Mouse (Mus musculus) CD8-positive naive resting alpha-beta T cell, adult 2 months (primary cell): ENCODE data around the gene Sdhaf2.
"Not testable (repeated sequence)": the region's sequence is repeated elsewhere in the genome, so short reads cannot be mapped to it uniquely, and the experiment has no call there.

Experiments used
- DNase-seq, 2 experiments: peaks; one replicate each; pipeline ENCODE4 v3.0.0; 2022; ENCODE audit warnings: low read depth in 2 of 2, low spot score in 2 of 2

Gene Sdhaf2

DNA sequence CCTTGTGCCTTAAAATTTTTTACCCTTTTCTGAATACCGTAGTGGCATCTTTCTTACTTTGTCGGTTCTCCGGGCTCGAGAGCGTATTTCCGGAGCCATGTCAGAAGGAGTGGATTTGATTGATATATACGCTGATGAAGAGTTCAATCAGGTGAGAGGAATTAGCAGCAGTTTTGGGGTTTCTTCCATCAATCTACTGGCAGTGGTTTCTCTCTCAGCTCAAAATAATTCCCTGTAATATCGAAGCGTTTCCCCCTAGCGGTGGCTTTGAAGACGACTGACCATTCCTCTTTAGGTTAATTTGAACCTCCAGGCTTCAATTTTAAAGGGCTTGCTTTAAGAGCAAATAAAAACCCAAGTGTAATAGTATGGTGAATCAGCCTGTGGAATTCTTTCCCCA, at the start of gene Sdhaf2:
Sdhaf2 (minus strand) TSS at position 233 of the 400 bp plus-strand sequence.
- peak; percentile 13 to 39 for DNase-seq

DNA sequence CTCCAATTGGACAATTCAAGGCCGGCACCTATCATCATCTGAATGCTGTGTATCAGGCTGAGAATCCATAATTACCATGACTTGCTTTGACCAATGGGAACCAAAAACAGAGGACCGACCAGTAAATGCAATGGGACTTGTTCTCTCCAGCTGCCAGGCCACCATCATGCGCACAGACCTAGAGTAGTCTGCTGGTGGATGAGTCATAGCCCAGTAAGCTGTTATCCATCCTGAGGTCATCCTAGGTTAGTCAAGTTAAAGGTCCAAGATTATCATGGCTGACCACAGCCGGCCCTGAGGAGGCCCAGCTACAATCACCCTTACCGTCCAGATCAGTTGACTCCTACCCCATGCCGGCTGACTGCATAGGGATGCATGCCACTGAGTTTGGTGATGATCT, 43.7 kb upstream of the Sdhaf2 start:
- DNase-seq: no peak

DNA sequence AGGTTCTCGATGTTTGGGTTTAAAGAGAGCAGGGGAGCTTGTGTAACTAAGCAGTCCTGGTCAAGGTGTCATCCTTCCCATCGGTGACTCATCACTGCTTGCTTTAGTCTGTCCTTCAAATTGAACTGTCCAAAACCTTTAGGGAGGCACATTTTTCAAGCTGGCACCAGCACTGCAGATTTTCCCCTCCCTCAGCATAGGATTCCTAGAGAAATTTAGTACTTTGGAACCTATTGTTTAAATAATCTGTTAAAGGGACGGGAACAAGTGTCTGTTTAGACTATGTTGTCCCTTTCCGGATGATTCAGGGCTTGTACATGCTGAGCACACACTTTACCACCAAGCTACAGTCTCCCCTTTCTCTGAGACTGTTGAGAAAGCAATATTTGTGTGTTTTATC, 39.3 kb upstream of the Sdhaf2 start:
- DNase-seq: no peak

DNA sequence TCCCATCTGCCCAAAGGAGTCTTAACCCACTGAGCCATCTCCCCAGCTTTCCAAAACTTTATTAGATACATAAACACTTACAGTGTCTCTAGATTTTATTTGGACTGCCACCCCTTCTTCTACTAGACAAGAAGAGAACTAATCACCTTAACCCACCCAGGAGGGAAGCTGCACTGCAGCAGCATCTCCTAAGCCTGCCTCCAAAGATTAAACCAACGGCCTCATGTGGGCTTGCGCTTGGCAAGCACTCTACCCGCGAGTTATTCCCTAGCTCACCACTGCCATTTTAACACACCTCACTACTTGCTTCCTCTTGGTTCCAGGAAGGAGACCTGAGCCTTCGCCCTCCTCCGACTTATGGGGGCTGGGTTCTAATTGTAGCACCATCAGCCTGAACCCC, 38.3 kb upstream of the Sdhaf2 start:
- DNase-seq: no peak

DNA sequence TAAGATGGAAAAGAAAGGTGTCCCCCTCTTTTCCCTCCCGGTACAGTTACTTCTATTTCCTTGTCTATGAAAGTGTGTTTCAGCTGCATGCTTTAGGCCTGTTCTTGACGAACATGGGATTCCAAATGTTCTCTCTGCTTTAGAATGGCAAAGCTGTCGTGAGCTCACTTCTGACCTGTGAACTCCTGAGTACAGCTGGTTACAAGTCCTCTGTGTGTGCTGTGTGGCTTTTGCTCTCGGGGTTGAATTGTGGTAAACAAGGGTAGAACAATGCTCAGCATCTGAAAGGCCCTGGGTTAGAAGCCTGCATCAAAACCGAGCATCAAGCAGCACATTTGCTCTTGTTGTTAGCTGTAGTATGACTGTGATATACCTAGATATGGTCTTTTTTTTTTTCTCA, 36.4 kb upstream of the Sdhaf2 start:
- DNase-seq: no peak

DNA sequence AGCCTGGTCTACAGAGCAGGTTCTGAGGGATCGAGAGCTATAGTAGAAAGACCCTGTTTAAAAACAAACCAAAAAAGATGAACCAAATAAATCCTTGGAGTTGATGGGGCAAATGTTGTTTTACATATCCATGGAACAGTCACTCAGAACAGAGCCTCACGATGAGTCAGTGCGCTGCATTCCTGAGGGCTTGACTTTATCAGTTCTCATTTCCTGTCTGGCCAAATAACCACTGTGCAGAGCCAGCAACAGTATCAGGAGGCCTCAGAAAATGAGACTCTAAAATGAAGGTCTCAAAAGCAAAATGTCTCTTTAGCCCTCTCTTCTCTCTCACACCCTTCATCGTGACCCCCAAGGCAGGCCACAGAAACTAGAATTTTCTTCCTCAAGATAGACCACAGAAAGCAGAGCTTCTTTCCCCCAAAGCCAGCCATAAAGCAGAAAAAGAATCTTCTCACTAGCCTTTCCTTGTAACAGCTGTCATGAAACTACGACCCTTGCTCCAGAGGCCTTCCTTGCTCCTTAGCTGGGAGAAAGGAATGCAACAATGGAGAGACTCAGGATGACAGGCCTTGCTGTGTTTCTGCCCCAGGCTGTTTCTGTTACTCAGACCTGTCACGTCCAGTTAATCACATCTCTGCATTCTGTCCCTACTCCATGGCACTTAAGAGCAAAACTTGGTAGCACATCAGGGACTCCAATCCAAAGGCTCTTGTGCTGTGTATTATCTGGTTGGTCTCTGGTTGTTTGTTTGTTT, 35.8 kb upstream of the Sdhaf2 start:
- DNase-seq: no peak

DNA sequence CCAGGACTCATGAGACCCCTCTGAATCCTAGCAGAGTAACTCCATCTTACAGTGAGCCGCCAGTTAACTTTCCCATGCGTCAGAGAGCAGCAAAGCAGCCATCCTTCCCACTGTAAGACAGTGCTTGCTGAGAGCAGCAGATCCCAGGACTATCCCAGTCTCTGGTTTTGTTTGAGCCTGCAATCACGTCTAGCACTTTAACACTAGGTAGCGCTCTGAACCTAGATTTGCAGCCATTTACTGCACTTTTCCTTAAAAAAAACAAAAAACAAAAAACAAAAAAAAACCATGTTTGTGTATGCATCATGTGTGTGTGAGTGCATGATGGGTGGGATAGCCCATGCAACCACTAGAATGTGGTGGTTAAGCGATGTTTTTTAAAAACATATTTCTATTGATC, 34.2 kb upstream of the Sdhaf2 start:
- DNase-seq: no peak

DNA sequence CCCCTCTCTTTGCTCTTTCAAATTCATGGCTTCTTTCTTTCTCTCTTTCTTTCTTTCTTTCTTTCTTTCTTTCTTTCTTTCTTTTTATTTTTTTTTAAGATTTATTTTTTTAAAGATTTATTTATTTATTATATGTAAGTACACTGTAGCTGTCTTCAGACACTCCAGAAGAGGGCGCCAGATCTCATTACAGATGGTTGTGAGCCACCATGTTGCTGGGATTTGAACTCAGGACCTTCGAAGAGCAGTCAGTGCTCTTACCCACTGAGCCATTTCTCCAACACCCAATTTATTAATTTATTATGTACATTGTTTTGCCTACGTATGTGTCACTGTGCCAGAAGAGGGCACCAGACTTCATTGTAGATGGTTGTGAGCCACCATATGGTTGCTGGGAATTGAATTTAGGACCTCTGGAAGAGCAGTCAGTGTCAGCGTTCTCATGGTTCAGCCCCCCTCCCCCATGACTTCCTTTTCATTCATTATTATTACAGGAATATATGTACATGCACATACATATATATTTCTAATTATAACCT, 32.0 kb upstream of the Sdhaf2 start:
- DNase-seq: not testable (repeated sequence)

DNA sequence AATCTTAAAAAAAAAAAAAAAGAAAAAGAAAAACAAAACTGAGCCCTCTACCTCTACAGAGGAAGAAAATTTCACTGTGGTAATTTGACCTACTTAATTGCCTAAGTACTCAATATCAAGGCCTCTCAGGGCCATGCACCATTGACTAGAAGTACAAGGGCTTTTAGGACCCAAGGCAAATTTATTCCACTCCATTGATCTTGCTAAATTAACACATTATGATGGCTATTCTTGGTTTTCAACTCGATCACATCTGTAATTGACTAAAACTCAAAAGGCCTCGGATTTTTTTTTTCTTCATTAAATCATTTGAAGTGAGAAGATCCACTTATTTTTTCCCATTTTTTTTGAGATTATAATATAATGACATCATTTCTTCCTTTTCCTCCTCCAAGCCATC, 31.5 kb upstream of the Sdhaf2 start:
- no peak for DNase-seq

DNA sequence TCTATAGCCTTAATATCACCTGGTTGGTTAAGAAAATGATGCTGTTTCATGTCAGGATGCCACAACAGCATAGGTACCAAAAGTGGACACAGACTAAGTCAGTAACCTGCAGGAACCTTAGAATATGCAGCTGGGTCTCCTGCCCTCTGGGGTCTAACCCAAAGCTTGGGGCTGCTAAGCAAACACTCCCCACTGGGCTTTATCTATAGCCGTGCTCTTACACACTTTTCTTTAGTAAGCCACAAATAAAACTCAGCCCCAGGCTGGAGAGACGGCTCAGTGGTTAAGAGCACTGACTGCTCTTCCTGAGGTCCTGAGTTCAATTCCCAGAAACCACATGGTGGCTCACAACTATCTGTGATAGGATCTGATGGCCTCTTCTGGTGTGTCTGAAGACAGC, 31.1 kb upstream of the Sdhaf2 start:
- DNase-seq: no peak

DNA sequence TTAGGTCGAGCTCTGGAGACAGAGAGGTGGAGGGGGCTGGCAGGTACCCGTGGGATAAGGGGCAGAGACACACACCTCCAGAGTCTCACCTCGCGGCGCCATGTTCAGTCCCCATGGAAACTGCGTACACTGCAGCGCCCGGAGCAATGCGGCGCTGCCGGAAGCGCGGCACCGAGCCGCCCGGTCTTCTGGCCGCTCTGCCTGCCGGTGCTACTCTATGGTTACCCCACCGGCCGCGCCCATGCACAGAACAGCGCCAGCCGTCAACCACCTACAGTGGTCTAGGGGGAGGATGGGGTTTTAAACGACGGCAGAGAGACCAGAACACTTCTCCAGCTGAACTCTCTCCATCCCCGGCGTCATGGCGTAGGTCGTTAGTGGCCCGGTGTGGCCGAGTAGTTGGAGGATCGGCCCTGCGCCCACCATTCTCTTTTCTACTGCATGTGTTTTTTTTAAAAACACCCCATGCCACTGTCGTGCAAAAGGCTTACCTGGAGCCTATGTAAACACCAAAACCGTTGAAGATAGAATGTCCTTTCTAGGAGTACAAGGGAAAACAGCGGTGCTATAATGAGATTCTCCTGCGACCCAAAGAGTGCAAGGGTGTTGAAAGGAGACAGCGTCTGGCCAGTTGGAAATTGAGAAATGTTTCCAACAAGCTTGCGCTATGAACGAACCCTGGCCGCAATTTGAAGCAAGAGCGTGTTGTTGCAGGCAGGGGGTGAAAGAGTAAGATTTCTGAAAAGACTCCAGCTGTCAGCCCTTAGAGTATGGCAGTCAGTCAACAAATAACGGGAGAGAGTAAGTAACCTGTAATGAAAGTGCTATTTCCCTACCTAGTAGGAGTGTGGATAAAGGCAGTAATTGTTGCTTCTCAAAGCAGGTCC, 29.9 kb upstream of the Sdhaf2 start, which contains the start of gene Tmem216:
Tmem216 (minus strand) TSS at position 615 of the 887 bp plus-strand sequence.
- peak; percentile 74 to 80 for DNase-seq

DNA sequence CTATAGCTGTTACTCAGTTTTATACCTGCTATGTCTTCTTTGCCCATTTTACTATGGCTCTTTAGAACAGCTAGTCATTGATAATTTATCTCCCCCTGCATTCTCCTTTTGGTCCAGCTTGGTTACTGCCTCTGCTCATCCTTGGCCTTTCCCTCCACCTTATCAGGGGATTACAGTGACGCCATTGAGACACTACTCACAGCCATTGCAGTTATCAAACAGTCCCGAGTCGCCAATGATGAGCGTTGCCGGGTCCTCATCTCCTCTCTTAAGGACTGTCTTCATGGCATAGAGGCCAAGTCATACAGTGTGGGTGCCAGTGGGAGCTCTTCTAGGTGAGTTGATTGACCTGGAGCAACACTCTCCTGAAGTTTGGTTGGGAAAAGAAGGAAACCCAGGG, 13.5 kb upstream of the Sdhaf2 start:
- DNase-seq: no peak

DNA sequence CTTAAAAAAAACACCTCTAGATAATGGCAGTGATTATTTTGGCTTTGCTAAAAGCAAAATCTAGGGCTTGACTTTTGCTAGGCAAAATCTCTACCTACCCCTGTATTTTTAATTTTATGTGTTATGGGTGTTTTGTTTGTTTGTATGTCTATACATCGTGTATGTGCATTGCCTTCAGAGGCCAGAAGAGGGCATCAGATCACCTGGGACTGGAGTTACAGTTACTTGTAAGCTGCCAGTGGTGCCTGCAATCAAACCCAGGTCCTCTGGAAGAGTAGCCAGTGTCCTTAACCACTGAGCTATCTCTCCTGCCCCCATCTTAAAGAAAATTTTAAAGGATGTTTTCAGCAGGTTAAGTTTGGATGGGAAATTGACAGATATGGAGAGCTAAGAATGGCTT, 4.1 kb upstream of the Sdhaf2 start:
- no peak for DNase-seq

DNA sequence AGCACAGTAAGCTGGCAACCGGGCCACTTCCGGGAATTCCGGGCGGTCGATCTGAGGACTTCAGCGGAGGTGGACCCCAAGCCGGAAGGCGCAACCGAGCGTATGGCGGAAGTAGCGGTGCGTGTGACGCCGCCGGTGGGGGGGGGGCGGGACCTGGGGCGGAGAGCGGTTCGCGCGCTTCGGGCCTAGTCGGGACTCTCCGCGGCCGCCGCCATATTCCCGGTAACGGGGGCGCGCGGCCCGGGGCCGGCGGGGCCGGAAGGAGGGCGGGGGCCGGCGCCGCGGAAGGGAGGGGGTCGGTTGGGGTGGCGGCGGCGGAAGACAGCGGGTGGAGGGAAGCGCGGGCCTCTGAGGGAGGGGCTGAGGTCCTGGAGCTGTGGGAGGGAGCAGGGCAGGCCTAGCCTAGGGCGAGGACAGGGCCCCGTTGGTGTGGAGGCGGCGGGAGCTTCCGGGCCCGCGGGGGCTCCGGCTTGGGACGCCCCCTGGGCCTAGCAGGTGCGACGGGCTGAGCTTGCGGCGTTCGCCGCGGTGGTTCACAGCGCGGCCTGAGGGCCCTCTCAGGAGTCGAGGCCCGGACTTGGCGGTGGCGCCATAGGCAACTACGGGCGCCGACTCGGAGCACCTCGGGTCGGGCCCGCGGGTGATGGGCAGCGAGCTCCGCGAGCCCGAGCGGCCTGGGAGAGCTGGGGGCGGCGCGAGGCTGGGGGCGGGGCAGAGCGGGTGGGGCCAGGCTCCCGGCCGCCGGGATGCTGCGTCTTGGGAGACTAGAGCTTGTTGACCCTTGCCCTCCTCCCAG, 638 bp downstream of the Sdhaf2 start, which contains the start of gene Cpsf7:
Cpsf7 (plus strand) TSS at position 161 of the 796 bp plus-strand sequence.
- peak; percentile 79 to 81 for DNase-seq

DNA sequence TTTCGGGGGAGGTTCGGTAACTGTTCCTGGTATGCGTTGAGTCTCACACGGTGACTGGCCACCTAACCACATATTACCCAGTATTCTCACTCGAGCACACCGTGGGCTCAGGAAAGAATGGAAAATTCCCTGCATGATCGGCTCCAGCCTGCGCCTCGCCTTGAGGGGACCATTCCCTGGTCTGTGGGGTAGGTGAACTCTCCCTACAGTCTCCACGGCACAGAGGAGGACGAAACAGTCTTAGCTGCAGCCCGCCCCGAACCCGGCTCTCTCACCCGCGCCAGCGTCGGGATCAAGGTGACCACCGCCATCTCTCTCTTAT, 1.2 kb downstream of the Sdhaf2 start:
- no peak for DNase-seq

DNA sequence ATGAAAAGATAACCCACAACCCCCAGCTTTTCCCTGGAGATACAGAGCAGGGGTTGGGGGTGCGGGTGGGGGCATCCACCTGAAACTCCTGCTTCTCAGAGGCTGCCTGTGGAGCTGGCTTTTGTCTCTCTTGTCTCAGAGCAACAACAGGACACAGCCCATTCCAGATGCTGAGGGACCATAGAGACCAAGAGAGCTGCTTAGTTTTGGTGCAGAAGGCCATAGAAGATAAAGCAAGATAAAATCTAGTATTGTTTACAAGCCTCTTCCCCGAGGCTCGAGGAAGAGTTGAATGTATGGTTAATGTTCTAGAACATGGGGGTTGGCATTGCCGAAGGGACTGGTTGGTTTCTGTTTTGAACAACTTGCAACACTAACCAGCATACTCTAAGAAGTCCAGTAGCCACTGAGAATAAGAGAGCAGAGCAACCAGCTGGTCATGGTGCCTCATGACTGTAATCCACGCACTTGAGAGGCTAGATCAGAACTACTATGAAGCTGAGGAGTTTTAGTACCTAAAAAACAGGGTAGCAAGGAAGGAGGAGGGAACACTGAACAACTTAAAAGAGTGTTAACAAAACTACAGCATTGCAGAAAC, 2.4 kb downstream of the Sdhaf2 start:
- no peak for DNase-seq

DNA sequence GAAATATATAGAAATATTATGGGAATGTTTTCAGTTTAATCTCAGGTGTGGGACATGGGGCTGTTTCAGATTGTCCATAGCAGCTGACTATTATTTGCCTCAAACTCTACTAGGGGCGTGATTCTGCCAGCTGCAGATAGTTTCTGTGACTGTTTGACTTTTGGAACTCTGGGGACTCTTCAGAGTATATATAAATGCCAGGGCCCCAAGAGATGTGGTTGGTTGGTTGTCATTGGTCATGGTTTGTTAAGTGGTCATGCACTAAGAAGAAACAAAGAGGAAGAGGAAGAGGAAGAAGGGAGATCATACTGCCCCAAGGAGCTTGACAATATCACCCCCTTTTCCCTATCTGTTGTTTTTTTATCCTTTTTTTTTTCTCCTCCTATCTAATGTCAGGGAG, 4.0 kb downstream of the Sdhaf2 start:
- DNase-seq: no peak

DNA sequence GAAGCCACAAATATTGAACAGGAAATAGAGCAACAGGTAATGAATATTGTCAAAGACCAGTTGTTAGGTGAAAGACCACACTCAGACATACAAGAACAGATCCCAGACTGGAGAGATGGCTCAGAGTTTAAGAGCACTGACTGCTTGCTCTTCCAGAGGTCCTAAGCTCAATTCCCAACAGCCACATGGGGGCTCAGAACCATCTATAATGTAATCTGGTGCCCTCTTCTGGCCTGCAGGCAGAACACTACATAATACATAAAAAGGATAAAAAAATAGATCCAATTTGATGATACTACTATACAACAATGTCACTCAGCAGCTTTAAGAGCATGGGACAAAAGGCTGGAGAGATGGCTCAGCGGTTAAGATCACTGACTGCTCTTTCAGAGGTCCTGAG, 5.6 kb downstream of the Sdhaf2 start:
- no peak for DNase-seq

DNA sequence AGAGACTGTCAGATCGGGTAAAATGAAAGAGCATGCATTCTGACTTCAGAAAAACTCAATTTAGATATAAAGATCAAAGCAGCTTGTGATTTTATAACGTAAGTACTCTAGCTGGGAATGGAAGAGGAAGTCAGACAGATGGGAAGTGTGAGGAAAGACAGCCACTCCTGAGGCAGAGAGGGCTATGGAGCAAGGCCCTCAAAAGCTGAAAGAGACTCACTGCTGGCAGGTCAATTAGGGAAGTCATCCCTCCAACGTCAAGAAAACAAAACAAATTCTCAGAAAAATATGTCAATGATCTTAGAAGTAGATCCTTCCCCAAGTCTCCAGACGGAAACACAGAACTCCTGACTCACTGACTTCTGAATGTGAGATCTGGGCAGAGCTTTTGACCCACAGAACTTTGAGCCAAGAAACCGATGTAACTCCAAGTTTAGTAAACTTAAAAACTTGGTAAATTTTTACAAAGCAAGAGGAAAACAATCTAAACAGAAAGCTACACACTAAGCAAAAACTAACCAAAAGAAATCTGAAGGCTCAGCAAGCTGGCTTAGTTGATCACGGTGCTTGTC, 15.1 kb downstream of the Sdhaf2 start:
- DNase-seq: no peak

DNA sequence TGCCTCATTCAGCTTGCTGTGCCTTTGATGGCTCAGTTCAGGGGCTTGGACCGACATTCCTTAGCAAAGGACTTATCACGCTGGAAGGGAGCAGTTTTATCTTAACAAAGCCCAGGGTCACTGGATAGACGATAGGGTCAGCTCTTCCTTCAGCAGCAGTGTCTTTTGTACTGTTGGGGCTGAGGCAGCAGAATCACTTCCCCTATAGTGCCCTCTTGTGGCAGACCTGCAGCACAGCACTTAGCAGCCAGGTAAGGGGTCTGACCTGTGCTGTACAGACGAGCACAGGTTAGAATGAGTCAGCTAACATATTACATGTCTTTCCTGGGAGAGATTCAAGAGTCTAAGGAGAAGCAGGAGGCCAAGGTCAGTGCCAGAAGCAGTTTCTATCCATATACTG, 23.4 kb downstream of the Sdhaf2 start:
- DNase-seq: peak; percentile 26 to 49

DNA sequence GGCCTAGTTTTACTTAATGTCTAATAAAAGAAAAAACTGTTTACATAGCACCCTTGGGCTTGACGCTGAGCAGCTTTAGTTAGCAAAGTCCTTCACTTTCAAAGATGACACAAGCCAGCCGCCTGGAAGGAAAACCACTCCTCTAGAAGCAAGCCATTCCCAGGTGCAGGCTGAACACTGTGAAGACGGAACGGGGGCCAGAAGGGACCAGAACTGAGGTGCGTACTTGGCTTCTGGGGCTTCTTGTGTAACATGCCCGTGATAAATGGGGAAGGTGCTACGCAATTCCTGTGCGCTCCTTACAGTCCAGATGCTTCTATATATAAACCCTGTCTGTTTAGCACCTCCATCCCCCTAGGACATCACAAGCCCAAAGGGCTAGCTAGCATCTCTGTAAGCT, 25.4 kb downstream of the Sdhaf2 start:
- DNase-seq: no peak
